Mouse (Mus musculus) MEL (cell line): Measurements from ENCODE around the gene Ptrh2. TPM values are rescaled to one million over a fixed set of nuclear protein-coding genes. Genes with fewer than 3 reads are reported as not detected.

Source experiments
- DNase-seq: peaks from one replicate; pipeline ENCODE4 v3.0.0; 2011; ENCODE audit warnings: low read depth, low spot score
- H3K27ac ChIP-seq: 2 replicates; pipeline ENCODE4 v1.5.1; 2012; ENCODE audit warnings: low read depth, mild to moderate bottlenecking, control low read depth, low read length, moderate library complexity; ENCODE audit not compliant: control insufficient read depth
- H3K27me3 ChIP-seq, 2 experiments: fragments of 150-350 bp in 1 of 2; sonication (generic) in 1 of 2; 2 replicates each; pipeline ENCODE4 v1.6.1; 2012; ENCODE audit warnings: low read length in 2 of 2, mild to moderate bottlenecking in 2 of 2, improper control_type of control experiment in 1 of 2, moderate library complexity in 1 of 2; ENCODE audit not compliant: insufficient read depth in 2 of 2, control insufficient read depth in 1 of 2
- H3K36me3 ChIP-seq, 2 experiments: 2 replicates each; pipeline ENCODE4 v1.6.1; 2012 to 2014; ENCODE audit warnings: low read length in 2 of 2, improper control_type of control experiment in 1 of 2, inconsistent platforms in 1 of 2, mild to moderate bottlenecking in 1 of 2; ENCODE audit not compliant: insufficient read depth in 2 of 2, control insufficient read depth in 1 of 2
- H3K4me1 ChIP-seq, 2 experiments: fragments of 150-350 bp in 1 of 2; sonication (generic) in 1 of 2; 2 replicates each; pipeline ENCODE4 v1.6.1; 2012; ENCODE audit warnings: low read length in 2 of 2, improper control_type of control experiment in 1 of 2, mild to moderate bottlenecking in 1 of 2; ENCODE audit not compliant: insufficient read depth in 2 of 2, control insufficient read depth in 1 of 2
- H3K4me3 ChIP-seq, 2 experiments: fragments of 150-350 bp in 1 of 2; sonication (generic) in 1 of 2; 2 replicates each; pipeline ENCODE4 v1.5.1; 2012; ENCODE audit warnings: low read depth in 2 of 2, low read length in 2 of 2, mild to moderate bottlenecking in 2 of 2, moderate library complexity in 2 of 2, control low read depth in 1 of 2, improper control_type of control experiment in 1 of 2; ENCODE audit not compliant: control insufficient read depth in 1 of 2, insufficient read depth in 1 of 2
- H3K79me2 ChIP-seq: 2 replicates; pipeline ENCODE4 v1.6.1; 2012; ENCODE audit warnings: mild to moderate bottlenecking, low read length, moderate library complexity; ENCODE audit not compliant: control insufficient read depth, poor library complexity, insufficient read depth
- H3K9ac ChIP-seq: 2 replicates; pipeline ENCODE4 v1.6.1; 2012; ENCODE audit warnings: low read depth, mild to moderate bottlenecking, control low read depth, low read length, moderate library complexity; ENCODE audit not compliant: control insufficient read depth, poor library complexity, severe bottlenecking
- H3K9me3 ChIP-seq: fragments of 150-350 bp; sonication (generic); replicated peaks from 2 replicates; pipeline ENCODE4 v1.6.1; 2012; ENCODE audit warnings: mild to moderate bottlenecking, low read length, improper control_type of control experiment, moderate library complexity; ENCODE audit not compliant: insufficient read depth
- BHLHE40 ChIP-seq: IDR thresholded peaks from 2 replicates; pipeline ENCODE4 v1.6.1; 2012; ENCODE audit warnings: low read depth, mild to moderate bottlenecking, inconsistent platforms, low read length, improper control_type of control experiment, borderline replicate concordance
- CHD1 ChIP-seq: IDR thresholded peaks from 2 replicates; pipeline ENCODE4 v1.6.1; 2012; ENCODE audit warnings: low read depth, mild to moderate bottlenecking, inconsistent platforms, low read length, improper control_type of control experiment
- CHD2 ChIP-seq: IDR thresholded peaks from 2 replicates; pipeline ENCODE4 v1.6.1; 2011; ENCODE audit warnings: low read length, improper control_type of control experiment
- E2F4 ChIP-seq: IDR thresholded peaks from 2 replicates; pipeline ENCODE4 v1.6.1; 2011; ENCODE audit warnings: low read depth, low read length, improper control_type of control experiment, borderline replicate concordance
- ELF1 ChIP-seq: IDR thresholded peaks from 2 replicates; pipeline ENCODE4 v1.6.1; 2014; ENCODE audit warnings: low read depth, mild to moderate bottlenecking, inconsistent platforms, low read length, improper control_type of control experiment, moderate library complexity
- ETS1 ChIP-seq: IDR thresholded peaks from 2 replicates; pipeline ENCODE4 v1.6.1; 2012; ENCODE audit warnings: low read depth, mild to moderate bottlenecking, inconsistent platforms, low read length, improper control_type of control experiment, moderate library complexity
- HCFC1 ChIP-seq: IDR thresholded peaks from 2 replicates; pipeline ENCODE4 v1.6.1; 2012; ENCODE audit warnings: low read depth, mild to moderate bottlenecking, inconsistent platforms, low read length, improper control_type of control experiment, moderate library complexity
- MAX ChIP-seq: IDR thresholded peaks from 2 replicates; pipeline ENCODE4 v1.6.1; 2011; ENCODE audit warnings: low read length, improper control_type of control experiment
- MAZ ChIP-seq: IDR thresholded peaks from 2 replicates; pipeline ENCODE4 v1.6.1; 2012; ENCODE audit warnings: low read depth, mild to moderate bottlenecking, inconsistent platforms, low read length, improper control_type of control experiment
- MXI1 ChIP-seq: IDR thresholded peaks from 2 replicates; pipeline ENCODE4 v1.6.1; 2011; ENCODE audit warnings: mild to moderate bottlenecking, low read depth, low read length, improper control_type of control experiment
- MYB ChIP-seq: IDR thresholded peaks from 2 replicates; pipeline ENCODE4 v1.6.1; 2011; ENCODE audit warnings: mild to moderate bottlenecking, low read depth, low read length, improper control_type of control experiment
- NRF1 ChIP-seq: IDR thresholded peaks from 2 replicates; pipeline ENCODE4 v1.6.1; 2014; ENCODE audit warnings: low read depth, mild to moderate bottlenecking, inconsistent platforms, low read length, improper control_type of control experiment, moderate library complexity; ENCODE audit not compliant: poor library complexity, insufficient read depth, severe bottlenecking
- POLR2A ChIP-seq, 2 experiments: IDR thresholded peaks; 2 replicates each; pipeline ENCODE4 v1.6.1; 2011 to 2012; ENCODE audit warnings: low read length in 2 of 2, mild to moderate bottlenecking in 2 of 2, control low read depth in 1 of 2, improper control_type of control experiment in 1 of 2, low read depth in 1 of 2, moderate library complexity in 1 of 2; ENCODE audit not compliant: control insufficient read depth in 1 of 2, insufficient read depth in 1 of 2, poor library complexity in 1 of 2
- POLR2AphosphoS5 ChIP-seq: IDR thresholded peaks from 2 replicates; pipeline ENCODE4 v1.6.1; 2012; ENCODE audit warnings: low read depth, borderline replicate concordance, mild to moderate bottlenecking, inconsistent platforms, low read length, moderate library complexity, mixed read lengths
- TAL1 ChIP-seq: IDR thresholded peaks from 2 replicates; pipeline ENCODE4 v1.6.1; 2012; ENCODE audit warnings: mild to moderate bottlenecking, inconsistent platforms, low read length, moderate library complexity, mixed read lengths
- UBTF ChIP-seq: IDR thresholded peaks from 2 replicates; pipeline ENCODE4 v1.6.1; 2012; ENCODE audit warnings: low read depth, mild to moderate bottlenecking, inconsistent platforms, low read length, improper control_type of control experiment, moderate library complexity, borderline replicate concordance; ENCODE audit not compliant: insufficient read depth
- ZC3H11A ChIP-seq: IDR thresholded peaks from 2 replicates; pipeline ENCODE4 v1.6.1; 2012; ENCODE audit warnings: low read depth, mild to moderate bottlenecking, inconsistent platforms, low read length, improper control_type of control experiment
- ZKSCAN1 ChIP-seq: IDR thresholded peaks from 2 replicates; pipeline ENCODE4 v1.6.1; 2012; ENCODE audit warnings: low read depth, mild to moderate bottlenecking, inconsistent platforms, low read length, improper control_type of control experiment, moderate library complexity
- ZMIZ1 ChIP-seq: IDR thresholded peaks from 2 replicates; pipeline ENCODE4 v1.6.1; 2012; ENCODE audit warnings: low read depth, mild to moderate bottlenecking, inconsistent platforms, low read length, improper control_type of control experiment, moderate library complexity
- ZNF384 ChIP-seq: IDR thresholded peaks from 2 replicates; pipeline ENCODE4 v1.6.1; 2012; ENCODE audit warnings: low read depth, mild to moderate bottlenecking, inconsistent platforms, low read length, improper control_type of control experiment
- polyA plus RNA-seq, 2 experiments: library from polyadenylated mRNA; stranded (reverse) in 1 of 2; unstranded in 1 of 2; fragments of >175 nt in 1 of 2; fragments of >200 nt in 1 of 2; gene quantifications; 2 replicates each; pipeline versions ENCODE4 v1.2.1 to v1.2.4; 2012; ENCODE audit warnings: low replicate concordance in 2 of 2, low read depth in 1 of 2; ENCODE audit not compliant: insufficient read length in 2 of 2, insufficient read depth in 1 of 2, missing spikeins in 1 of 2
- total RNA-seq: library from RNA; depleted of rRNA; stranded (reverse); fragments of 300-350 nt; gene quantifications from 2 replicates; pipeline ENCODE4 v1.2.3, GENCODE M21; 2012

Ptrh2 gene
- total and polyA plus RNA-seq, 3 experiments: 30.0 to 40.3 TPM; not detected in 1

DNA sequence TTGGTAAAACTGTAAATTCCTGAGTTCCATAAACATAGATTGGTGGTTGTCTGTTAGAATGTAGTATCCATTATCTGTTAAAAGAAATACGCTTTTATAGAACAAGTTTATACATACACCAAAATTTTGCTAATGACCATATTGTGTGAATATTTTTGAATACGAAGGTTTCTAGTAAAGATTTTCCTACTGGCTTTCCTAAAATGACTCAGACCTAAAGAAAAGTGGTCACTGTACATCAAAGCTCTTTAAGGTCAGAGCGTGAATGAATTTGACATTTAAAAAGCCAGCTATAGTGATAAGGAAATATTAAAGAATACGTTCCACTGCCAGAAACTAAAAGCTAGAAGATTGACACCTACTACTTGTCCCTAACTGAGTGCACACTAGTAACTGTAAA is 39.2 kb upstream of the Ptrh2 start:
- Histone ChIP-seq H3K9me3 (no peaks in the 10 kb centered on the region), H3K27me3 (no peaks in the 10 kb centered on the region), H3K27ac (no peak overlapping the region), H3K4me3 (no peak overlapping the region), H3K4me1 (peaks cover 0 to 2% of the 10 kb centered on the region in 2 experiments; a peak in 1 of 4 replicates), H3K9ac (no peak overlapping the region), H3K36me3 (peaks cover 0 to 3% of the 10 kb centered on the region in 2 experiments; a peak in 2 of 4 replicates)
- DNase-seq: no peak
- TF ChIP-seq E2F4 (no peak), MAZ (no peak), HCFC1 (no peak), ZC3H11A (no peak), MXI1 (no peak), POLR2AphosphoS5 (no peak), ZNF384 (no peak), BHLHE40 (no peak), TAL1 (no peak), CHD1 (no peak), NRF1 (no peak), ZMIZ1 (no peak), CHD2 (no peak), ETS1 (no peak), MYB (no peak), MAX (no peak), ELF1 (no peak), UBTF (no peak), ZKSCAN1 (no peak), POLR2A (IDR thresholded peaks at IDR 0.05; ENCODE audit: control insufficient read depth in 1 of 2, insufficient read depth in 1 of 2, low read depth in 1 of 2, low read length in 2 of 2, poor library complexity in 1 of 2) (no peak)
- TF ChIP-seq, all 39 proteins: peak for 0
- 0 out of 2 replicates have a peak, but pooled peaks cover 2% of the 10 kb centered on the region for H3K79me2 ChIP-seq

- H3K27me3 ChIP-seq: no peaks in the 10 kb centered on the region
- H3K36me3 ChIP-seq: no peaks in the 10 kb centered on the region; a peak in 2 of 4 replicates
- DNase-seq: no peak
- no peak overlapping the region for H3K9ac ChIP-seq
- no peak for TF ChIP-seq MXI1
- TF ChIP-seq HCFC1: no peak
- TF ChIP-seq ZMIZ1: no peak
- H3K4me3 ChIP-seq: no peak overlapping the region
- H3K27ac ChIP-seq: no peak overlapping the region
- no peaks in the 10 kb centered on the region for H3K9me3 ChIP-seq
- H3K4me1 ChIP-seq: peaks cover 0 to 2% of the 10 kb centered on the region in 2 experiments; a peak in 1 of 4 replicates
- H3K79me2 ChIP-seq: 0 out of 2 replicates have a peak, but pooled peaks cover 2% of the 10 kb centered on the region
Observed at GRCm38 (mm10) chr11:86646136-86646834, 37.5 kb upstream of the Ptrh2 start.
